Mouse (Mus musculus): ENCODE results near the gene Gm15557.

The Gm15557 gene

GRCm38 (mm10) chr2:155987131-155987530, 46.6 kb downstream of the Gm15557 start:
- no peak for TF ChIP-seq GATA4 (IDR thresholded peaks at IDR 0.05; ENCODE audit: insufficient replicate concordance, low read length)

DNA sequence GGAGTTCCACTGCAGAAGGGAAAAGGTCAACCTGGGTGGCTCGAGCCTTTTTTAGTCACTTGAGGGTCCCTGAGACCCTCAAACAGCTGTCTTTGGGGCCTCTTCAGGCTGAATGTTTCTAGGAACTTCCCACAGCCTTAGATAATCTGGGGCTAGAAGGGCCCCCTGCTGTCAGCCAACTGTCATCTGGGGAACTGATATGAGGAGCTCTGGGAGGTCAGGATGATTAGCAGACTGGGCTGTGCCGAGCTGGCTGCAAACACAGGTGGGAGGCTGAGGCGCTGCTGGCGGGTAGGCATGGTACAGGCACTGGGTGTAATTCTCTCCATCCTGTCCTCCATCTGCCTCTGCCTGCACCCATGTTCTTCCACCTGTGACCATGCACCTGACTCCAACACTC, 48.6 kb downstream of the Gm15557 start:
- TF ChIP-seq GATA4 (IDR thresholded peaks at IDR 0.05; ENCODE audit: insufficient replicate concordance, low read length) = no peak

- no peak for TF ChIP-seq GATA4 (IDR thresholded peaks at IDR 0.05; ENCODE audit: insufficient replicate concordance, low read length)
These were observed 50.6 kb downstream of the Gm15557 start for GRCm38 (mm10) chr2:155991151-155991550.

DNA sequence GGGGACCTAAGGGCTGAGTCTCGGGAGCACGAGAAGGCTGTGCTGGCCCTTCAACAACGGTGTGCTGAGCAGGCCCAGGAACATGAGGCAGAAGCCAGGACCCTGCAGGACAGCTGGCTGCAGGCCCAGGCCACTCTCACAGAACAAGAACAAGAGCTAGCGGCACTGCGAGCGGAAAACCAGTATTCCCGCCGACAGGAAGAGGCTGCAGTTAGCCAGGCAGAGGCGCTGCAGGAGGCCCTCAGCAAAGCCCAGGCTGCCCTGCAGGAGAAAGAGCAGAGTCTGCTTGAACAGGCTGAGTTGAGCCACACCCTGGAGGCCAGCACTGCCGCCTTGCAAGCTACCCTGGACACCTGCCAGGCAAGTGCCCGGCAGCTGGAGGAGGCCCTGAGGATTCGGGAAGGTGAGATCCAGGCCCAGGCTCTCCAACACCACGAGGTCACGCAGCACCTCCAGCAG, 51.4 kb downstream of the Gm15557 start:
- no peak for TF ChIP-seq GATA4 (IDR thresholded peaks at IDR 0.05; ENCODE audit: insufficient replicate concordance, low read length)
